Mouse (Mus musculus): ENCODE measurements around the gene Prkag2. TPM values are rescaled to one million over a fixed set of nuclear protein-coding genes. Genes with fewer than 3 reads are reported as not detected.

Prkag2 gene
- polyA plus RNA-seq, 2 experiments, result 3.1 to 4.0 TPM

GRCm38 (mm10) chr5:25035391-25035790, 65.1 kb downstream of the Prkag2 start:
- no peak for ATAC-seq (ENCODE audit: insufficient read depth)
- no peak overlapping the region for H3K4me2 ChIP-seq (ENCODE audit: low read depth)
- H3K4me1 ChIP-seq (replicated peaks; ENCODE audit: control insufficient read depth in 2 of 2, insufficient read depth in 2 of 2, low read length in 1 of 2), result peaks cover 6 to 15% of the 10 kb centered on the region in 2 experiments
- no peak overlapping the region for H3K27ac ChIP-seq
- H3K9me3 ChIP-seq (ENCODE audit: control insufficient read depth, low read length), result no peaks in the 10 kb centered on the region
- no peaks in the 10 kb centered on the region for H3K36me3 ChIP-seq (replicated peaks; ENCODE audit: control insufficient read depth, insufficient read depth, low read depth)
- no peak for TF ChIP-seq EP300 (IDR thresholded peaks at IDR 0.05; ENCODE audit: low read depth)
- TF ChIP-seq CTCF (IDR thresholded peaks at IDR 0.05; ENCODE audit: low read depth), result no peak
- DNase-seq (ENCODE audit: low read depth in 3 of 3, low spot score in 3 of 3), result no peak
- no peaks in the 10 kb centered on the region for H3K27me3 ChIP-seq (ENCODE audit: control insufficient read depth, insufficient read depth, low read length)
- H3K9ac ChIP-seq (replicated peaks), result no peak overlapping the region
- no peak overlapping the region for H3K4me3 ChIP-seq (ENCODE audit: insufficient read depth in 1 of 2, low read depth in 2 of 2, low read length in 2 of 2)
- 63% methylated on average over 3 of the region's 3 CpGs for WGBS (ENCODE audit: insufficient replicate concordance)

DNA sequence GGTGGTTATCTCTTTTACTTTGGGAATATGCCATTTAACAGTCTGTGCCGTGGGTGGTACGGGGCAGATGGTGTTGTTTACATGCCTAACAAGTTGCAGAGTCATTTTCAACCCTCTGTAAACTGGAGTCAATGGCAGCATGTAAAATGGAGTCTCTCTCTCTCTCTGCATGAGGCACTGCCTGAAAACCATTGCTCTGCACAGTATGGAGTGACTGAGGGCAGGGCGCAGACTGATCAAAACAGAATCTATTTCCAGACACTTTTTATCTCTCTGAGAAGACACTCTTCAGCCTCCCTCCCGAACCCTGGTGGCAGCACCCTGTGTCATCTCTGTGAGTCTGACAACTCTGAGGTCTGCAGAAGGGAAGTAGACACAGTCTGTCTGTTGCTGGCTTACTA, 69.0 kb downstream of the Prkag2 start:
- H3K27ac ChIP-seq, result peak overlapping the region; percentile 58

GRCm38 (mm10) chr5:25031037-25031436, 69.4 kb downstream of the Prkag2 start:
- no peaks in the 10 kb centered on the region for H3K36me3 ChIP-seq (replicated peaks; ENCODE audit: control insufficient read depth, insufficient read depth, low read depth)
- H3K9ac ChIP-seq (replicated peaks), result no peak overlapping the region
- H3K27ac ChIP-seq, result peak overlapping the region; percentile 67
- WGBS (ENCODE audit: insufficient replicate concordance), result 66% methylated on average over 11 of the region's 11 CpGs
- no peaks in the 10 kb centered on the region for H3K9me3 ChIP-seq (ENCODE audit: control insufficient read depth, low read length)
- DNase-seq (ENCODE audit: low read depth in 3 of 3, low spot score in 3 of 3) (no peak), ATAC-seq (ENCODE audit: insufficient read depth) (peak; percentile 4; the same call in 1 of the 2 replicates)
- peaks cover 6 to 29% of the 10 kb centered on the region in 2 experiments for H3K4me1 ChIP-seq (replicated peaks; ENCODE audit: control insufficient read depth in 2 of 2, insufficient read depth in 2 of 2, low read length in 1 of 2)
- TF ChIP-seq EP300 (IDR thresholded peaks at IDR 0.05; ENCODE audit: low read depth) (no peak), CTCF (IDR thresholded peaks at IDR 0.05; ENCODE audit: low read depth) (no peak)
- no peak overlapping the region for H3K4me2 ChIP-seq (ENCODE audit: low read depth)
- no peak overlapping the region for H3K4me3 ChIP-seq (ENCODE audit: insufficient read depth in 1 of 2, low read depth in 2 of 2, low read length in 2 of 2)
- H3K27me3 ChIP-seq (ENCODE audit: control insufficient read depth, insufficient read depth, low read length), result no peaks in the 10 kb centered on the region

More for the DNA sequence above, 69.0 kb downstream of the Prkag2 start:
- H3K9me3 ChIP-seq (ENCODE audit: control insufficient read depth, low read length), result no peaks in the 10 kb centered on the region
- no peaks in the 10 kb centered on the region for H3K27me3 ChIP-seq (ENCODE audit: control insufficient read depth, insufficient read depth, low read length)
- H3K4me1 ChIP-seq (replicated peaks; ENCODE audit: control insufficient read depth in 2 of 2, insufficient read depth in 2 of 2, low read length in 1 of 2), result peaks cover 6 to 29% of the 10 kb centered on the region in 2 experiments
- H3K4me3 ChIP-seq (ENCODE audit: insufficient read depth in 1 of 2, low read depth in 2 of 2, low read length in 2 of 2), result no peak overlapping the region
- H3K9ac ChIP-seq (replicated peaks), result peak overlapping the region; percentile 18; the same call in 1 of the 2 replicates
- peak; percentile 60 for ATAC-seq (ENCODE audit: insufficient read depth)
- no peaks in the 10 kb centered on the region for H3K36me3 ChIP-seq (replicated peaks; ENCODE audit: control insufficient read depth, insufficient read depth, low read depth)
- 15% methylated on average over 4 of the region's 4 CpGs for WGBS (ENCODE audit: insufficient replicate concordance)
- DNase-seq (ENCODE audit: low read depth in 3 of 3, low spot score in 3 of 3), result no peak
- peak overlapping the region; percentile 13; the same call in 1 of the 2 replicates for H3K4me2 ChIP-seq (ENCODE audit: low read depth)
- no peak for TF ChIP-seq EP300 (IDR thresholded peaks at IDR 0.05; ENCODE audit: low read depth)
- no peak for TF ChIP-seq CTCF (IDR thresholded peaks at IDR 0.05; ENCODE audit: low read depth)

DNA sequence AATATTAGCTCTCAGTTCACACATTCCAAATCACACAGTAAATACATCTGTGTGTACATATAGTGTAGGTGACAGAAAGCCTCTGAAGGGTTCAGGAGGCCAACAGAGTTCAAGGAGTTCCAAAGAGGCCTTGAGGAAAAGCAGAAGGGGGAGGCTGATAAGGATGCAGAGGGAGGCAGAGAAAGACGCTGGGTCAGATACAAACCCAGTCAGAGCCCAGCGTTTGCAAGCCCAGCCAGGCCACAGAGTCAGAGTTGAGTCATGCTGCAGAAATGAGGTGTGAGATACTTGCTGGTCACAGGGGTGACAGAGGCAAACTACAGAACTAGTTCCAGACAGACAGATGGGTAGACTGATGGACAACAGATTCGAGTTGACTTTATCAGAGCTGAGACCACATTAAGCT, 70.2 kb downstream of the Prkag2 start:
- 0 out of 2 replicates have a peak overlapping the region, but pooled peaks have one; percentile 13 for H3K4me2 ChIP-seq (ENCODE audit: low read depth)
- no peak for TF ChIP-seq CTCF (IDR thresholded peaks at IDR 0.05; ENCODE audit: low read depth)
- peak; percentile 65 for TF ChIP-seq EP300 (IDR thresholded peaks at IDR 0.05; ENCODE audit: low read depth)

GRCm38 (mm10) chr5:25027673-25028072, 72.8 kb downstream of the Prkag2 start:
- WGBS (ENCODE audit: insufficient replicate concordance), result 74% methylated on average over 4 of the region's 4 CpGs
- H3K9ac ChIP-seq (replicated peaks), result no peak overlapping the region
- no peaks in the 10 kb centered on the region for H3K36me3 ChIP-seq (replicated peaks; ENCODE audit: control insufficient read depth, insufficient read depth, low read depth)
- ATAC-seq (ENCODE audit: insufficient read depth) (no peak), DNase-seq (ENCODE audit: low read depth in 3 of 3, low spot score in 3 of 3) (no peak)
- TF ChIP-seq CTCF (IDR thresholded peaks at IDR 0.05; ENCODE audit: low read depth) (no peak), EP300 (IDR thresholded peaks at IDR 0.05; ENCODE audit: low read depth) (no peak)
- no peaks in the 10 kb centered on the region for H3K9me3 ChIP-seq (ENCODE audit: control insufficient read depth, low read length)
- H3K4me2 ChIP-seq (ENCODE audit: low read depth), result no peak overlapping the region
- no peak overlapping the region for H3K27ac ChIP-seq
- no peak overlapping the region for H3K4me3 ChIP-seq (ENCODE audit: insufficient read depth in 1 of 2, low read depth in 2 of 2, low read length in 2 of 2)
- H3K4me1 ChIP-seq (replicated peaks; ENCODE audit: control insufficient read depth in 2 of 2, insufficient read depth in 2 of 2, low read length in 1 of 2), result peaks cover 6 to 29% of the 10 kb centered on the region in 2 experiments
- no peaks in the 10 kb centered on the region for H3K27me3 ChIP-seq (ENCODE audit: control insufficient read depth, insufficient read depth, low read length)

More for the DNA sequence above, 70.2 kb downstream of the Prkag2 start:
- Histone ChIP-seq H3K9ac (replicated peaks) (no peak overlapping the region), H3K36me3 (replicated peaks; ENCODE audit: control insufficient read depth, insufficient read depth, low read depth) (no peaks in the 10 kb centered on the region), H3K4me3 (ENCODE audit: insufficient read depth in 1 of 2, low read depth in 2 of 2, low read length in 2 of 2) (no peak overlapping the region), H3K27ac (peak overlapping the region; percentile 67), H3K9me3 (ENCODE audit: control insufficient read depth, low read length) (no peaks in the 10 kb centered on the region), H3K27me3 (ENCODE audit: control insufficient read depth, insufficient read depth, low read length) (no peaks in the 10 kb centered on the region), H3K4me1 (replicated peaks; ENCODE audit: control insufficient read depth in 2 of 2, insufficient read depth in 2 of 2, low read length in 1 of 2) (peaks cover 6 to 29% of the 10 kb centered on the region in 2 experiments)
- 15% methylated on average over 3 of the region's 3 CpGs for WGBS (ENCODE audit: insufficient replicate concordance)
- peak; percentile 81 for ATAC-seq (ENCODE audit: insufficient read depth)
- peak in 2 of 3 experiments; percentile 7 to 44 for DNase-seq (ENCODE audit: low read depth in 3 of 3, low spot score in 3 of 3)
